Mouse (Mus musculus): ENCODE measurements around the gene Sfi1.
"Not testable (repeated sequence)": the region's sequence is repeated elsewhere in the genome, so short reads cannot be mapped to it uniquely, and the experiment has no call there.

- not testable (repeated sequence) for TF ChIP-seq CTCF (IDR thresholded peaks at IDR 0.05; ENCODE audit: low read depth); EP300 (optimal IDR thresholded peaks at IDR 0.05)
Observed at GRCm38 (mm10) chr11:3146806-3147205, 46.5 kb downstream of the Sfi1 start.
